Mouse (Mus musculus) neutrophil, adult 5-6 weeks (primary cell): ENCODE results near the gene Mup8. TPM values are rescaled to one million over a fixed set of nuclear protein-coding genes. Genes with fewer than 3 reads are reported as not detected.
"Not testable (repeated sequence)": the region's sequence is repeated elsewhere in the genome, so short reads cannot be mapped to it uniquely, and the experiment has no call there.

ENCODE experiments used
- ATAC-seq: fragments of 151-379, 151-347 bp; 2 replicates; pipeline ENCODE4 v1.8.0; 2017; ENCODE audit warnings: mild to moderate bottlenecking, moderate TSS enrichment; ENCODE audit not compliant: insufficient number of reproducible peaks, poor library complexity, low FRiP score, severe bottlenecking; ENCODE audit errors: extremely low read depth
- total RNA-seq: library from RNA; stranded (forward); fragments of 200-1000 nt; gene quantifications from 2 replicates; pipeline ENCODE4 v1.2.3, GENCODE M21; 2017

Gene Mup8
- not detected in 2 replicates for total RNA-seq

DNA sequence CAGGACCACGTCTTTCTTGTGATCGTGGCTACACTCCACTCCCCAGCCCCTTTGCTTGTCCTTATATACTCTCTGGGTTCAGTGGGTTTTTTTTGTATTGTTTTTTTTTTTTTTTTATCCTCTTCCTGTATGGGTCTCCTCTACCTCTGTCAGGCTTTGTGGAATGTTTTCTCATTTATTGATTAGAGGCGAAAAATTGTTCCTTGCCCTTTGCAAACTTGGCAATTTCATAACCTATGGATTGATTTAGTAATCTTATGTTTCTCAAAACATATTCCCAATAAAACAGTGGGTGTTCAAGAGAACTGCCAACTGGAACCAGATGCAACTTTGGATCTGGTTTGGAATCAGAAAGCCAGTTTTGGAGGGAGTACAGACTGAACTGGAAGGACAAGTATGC lies at the start of gene Mup8:
Gene Mup8, minus strand, starts transcription at position 101 of the 400 bp plus-strand sequence.
- ATAC-seq = not testable (repeated sequence)

DNA sequence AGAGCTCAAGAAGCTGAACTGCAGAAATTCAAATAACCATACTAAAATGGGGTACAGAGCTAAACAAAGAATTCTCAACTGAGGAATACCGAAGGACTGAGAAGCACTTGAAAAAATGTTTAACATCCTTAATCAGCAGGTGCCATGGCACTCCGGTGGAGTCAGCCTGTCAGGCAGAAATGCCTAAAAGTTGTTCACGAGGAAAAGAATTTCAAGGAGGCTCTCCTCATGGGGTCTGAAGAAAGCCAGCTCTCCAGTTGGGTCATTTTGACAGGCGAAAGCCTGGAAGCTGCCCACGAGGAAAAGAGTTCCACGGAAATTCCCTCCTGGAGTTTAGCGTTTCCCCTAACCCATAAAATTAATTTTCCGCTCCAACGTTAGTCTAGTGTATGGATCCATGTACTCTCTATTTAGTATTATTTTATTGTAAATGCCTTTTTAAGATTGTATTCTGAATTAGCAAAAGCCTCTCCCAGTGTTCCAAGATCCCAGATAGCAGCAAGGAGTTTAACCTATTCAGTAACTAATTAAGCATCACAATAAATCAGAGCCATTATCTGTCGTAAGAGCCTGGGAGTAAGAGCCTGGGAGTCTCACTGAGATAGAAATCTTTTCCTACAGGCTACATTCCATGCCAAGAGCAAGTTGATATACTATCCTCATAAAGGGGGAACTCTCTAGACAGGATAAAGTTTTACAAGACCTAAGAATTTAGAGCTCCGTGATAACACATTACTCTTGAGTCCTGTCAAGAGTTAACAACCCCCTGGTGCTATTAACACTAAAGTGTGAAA lies 43.8 kb upstream of the Mup8 start:
- not testable (repeated sequence) for ATAC-seq

DNA sequence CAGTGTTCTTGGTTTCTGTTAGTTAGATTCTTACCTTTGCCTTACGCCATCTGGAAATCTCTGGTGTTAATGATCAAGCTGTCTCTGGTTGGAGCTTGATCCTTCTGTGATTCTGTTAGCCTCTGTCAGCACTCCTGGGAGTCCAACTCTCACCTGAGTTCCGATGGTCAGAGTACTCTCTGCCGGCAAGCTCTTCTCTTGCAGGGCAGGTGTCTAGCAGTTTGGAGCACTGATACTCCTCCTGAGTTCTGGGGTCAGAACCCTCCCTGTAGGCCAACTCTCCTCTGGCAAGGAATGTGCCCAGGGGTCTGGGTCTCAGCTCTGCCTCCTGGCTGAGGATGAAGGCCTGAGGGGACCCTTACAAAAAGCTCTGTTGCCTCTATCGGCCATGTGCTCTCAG lies 40.3 kb upstream of the Mup8 start:
- ATAC-seq = not testable (repeated sequence)

Other genes starting within 250 kb of the Mup8 start
- not detected in 2 replicates for gene Mup7, start 152.1 kb downstream of the Mup8 start, total RNA-seq
- not detected in 2 replicates for gene Mup2, start 68.3 kb downstream of the Mup8 start, total RNA-seq
- gene Mup9, start 199.4 kb upstream of the Mup8 start, total RNA-seq = not detected in 2 replicates